Mouse (Mus musculus): ENCODE results near the gene Gata3. TPM values are rescaled to one million over a fixed set of nuclear protein-coding genes. Genes with fewer than 3 reads are reported as not detected.

Gene Gata3
- polyA plus RNA-seq, 1 experiment = 15.4 TPM

DNA sequence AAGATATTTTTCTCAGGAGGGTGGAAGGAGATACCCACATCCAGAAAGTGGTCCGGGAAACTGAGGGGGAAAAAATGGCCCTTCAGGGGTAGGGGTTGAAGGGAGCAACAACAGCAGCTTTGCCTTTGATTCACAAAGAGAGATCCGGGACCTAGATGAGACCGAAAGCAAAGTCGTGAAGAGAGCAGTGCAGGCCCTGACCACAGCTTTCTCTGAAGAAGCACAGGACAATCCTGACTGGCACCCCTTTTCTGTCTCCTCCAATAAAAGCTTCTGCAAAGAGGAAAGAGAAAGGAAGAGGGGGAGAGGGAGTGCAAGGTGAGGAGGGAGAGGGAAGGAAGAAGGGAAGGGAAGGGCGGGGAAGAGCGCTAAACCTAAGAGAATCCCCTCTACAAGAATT lies 18.0 kb downstream of the Gata3 start:
- Histone ChIP-seq H3K27me3 (replicated peaks; ENCODE audit: control insufficient read depth, insufficient read depth, low read length) (no peaks in the 10 kb centered on the region), H3K4me1 (ENCODE audit: control insufficient read depth, insufficient read depth, low read length) (no peaks in the 10 kb centered on the region), H3K4me3 (ENCODE audit: insufficient read depth, low read depth, low read length) (peak overlapping the region; percentile 3; the same call in 1 of the 2 replicates), H3K27ac (ENCODE audit: insufficient read depth, low read depth, low read length) (0 out of 2 replicates have a peak overlapping the region, but pooled peaks have one; percentile 40), H3K36me3 (ENCODE audit: control insufficient read depth, insufficient read depth, low read length) (no peaks in the 10 kb centered on the region)
- WGBS = 56% methylated on average over 6 of the region's 6 CpGs
- no peak for TF ChIP-seq CTCF (conservative IDR thresholded peaks at IDR 0.05; ENCODE audit: insufficient read depth, insufficient read length, low read depth, low read length)
- no peak for TF ChIP-seq POLR2A (IDR thresholded peaks at IDR 0.05; ENCODE audit: low read depth, low read length)
- DNase-seq = no peak

DNA sequence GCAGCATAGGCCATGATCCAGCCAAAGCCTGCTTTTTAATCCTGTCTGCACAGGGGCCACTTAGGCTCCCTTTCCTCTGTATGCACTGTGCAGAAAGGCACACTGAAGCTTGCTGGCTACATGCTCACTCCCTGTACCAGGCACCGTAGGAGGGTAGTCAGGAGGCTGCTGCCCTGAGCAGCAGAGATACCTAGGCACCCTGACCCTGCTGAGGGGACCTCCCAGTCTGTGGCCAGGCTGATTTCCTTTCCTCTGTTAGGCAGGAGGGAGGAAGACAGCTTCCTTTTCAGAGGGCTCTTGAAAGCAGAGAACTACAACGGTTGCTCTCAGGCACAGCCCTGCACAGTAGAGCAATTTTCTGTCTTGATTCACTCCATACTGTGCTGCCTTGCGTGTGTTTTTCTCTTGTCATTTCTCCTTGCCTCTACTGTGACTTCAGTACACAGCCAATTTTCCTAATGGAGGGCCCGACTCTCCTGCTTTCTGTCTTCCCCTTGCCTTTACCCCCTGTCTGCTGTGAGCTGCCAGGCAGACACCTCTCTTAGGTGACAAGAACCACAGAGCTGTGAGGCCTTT lies 18.6 kb downstream of the Gata3 start:
- no peak for TF ChIP-seq CTCF (conservative IDR thresholded peaks at IDR 0.05; ENCODE audit: insufficient read depth, insufficient read length, low read depth, low read length)
- TF ChIP-seq POLR2A (IDR thresholded peaks at IDR 0.05; ENCODE audit: low read depth, low read length) = no peak
- Histone ChIP-seq H3K27me3 (replicated peaks; ENCODE audit: control insufficient read depth, insufficient read depth, low read length) (no peaks in the 10 kb centered on the region), H3K4me3 (ENCODE audit: insufficient read depth, low read depth, low read length) (peak overlapping the region; percentile 15), H3K4me1 (ENCODE audit: control insufficient read depth, insufficient read depth, low read length) (no peaks in the 10 kb centered on the region), H3K36me3 (ENCODE audit: control insufficient read depth, insufficient read depth, low read length) (no peaks in the 10 kb centered on the region), H3K27ac (ENCODE audit: insufficient read depth, low read depth, low read length) (0 out of 2 replicates have a peak overlapping the region, but pooled peaks have one; percentile 24)
- DNase-seq = no peak
- 46% methylated on average over 4 of the region's 4 CpGs for WGBS

GRCm38 (mm10) chr2:9867092-9867825 lies 22.6 kb downstream of the Gata3 start:
- no peaks in the 10 kb centered on the region for H3K36me3 ChIP-seq (ENCODE audit: control insufficient read depth, insufficient read depth, low read length)
- no peak for DNase-seq

DNA sequence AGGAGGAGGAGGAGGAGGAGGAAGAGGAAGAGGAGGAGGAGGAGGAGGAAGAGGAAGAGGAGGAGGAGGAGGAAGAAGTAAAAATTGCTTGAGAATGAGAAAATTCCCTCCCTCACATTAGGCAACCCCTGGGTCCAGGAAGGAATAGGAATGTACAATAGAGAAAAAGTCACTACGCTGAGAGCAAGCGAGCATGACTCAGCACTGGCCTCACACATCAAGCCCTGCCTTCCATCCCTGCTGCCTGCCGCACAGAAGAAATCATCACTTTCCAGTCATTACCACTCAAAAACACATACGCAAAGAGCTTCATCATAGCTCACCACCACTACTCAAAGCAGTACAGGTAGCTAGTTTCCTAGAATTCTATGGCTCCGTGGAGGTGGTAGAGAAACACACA lies 29.1 kb downstream of the Gata3 start:
- no peak overlapping the region for H3K4me3 ChIP-seq (ENCODE audit: insufficient read depth, low read depth, low read length)
- H3K27me3 ChIP-seq (replicated peaks; ENCODE audit: control insufficient read depth, insufficient read depth, low read length) = no peaks in the 10 kb centered on the region
- no peaks in the 10 kb centered on the region for H3K4me1 ChIP-seq (ENCODE audit: control insufficient read depth, insufficient read depth, low read length)
- TF ChIP-seq POLR2A (IDR thresholded peaks at IDR 0.05; ENCODE audit: low read depth, low read length) = no peak
- no peak for TF ChIP-seq CTCF (conservative IDR thresholded peaks at IDR 0.05; ENCODE audit: insufficient read depth, insufficient read length, low read depth, low read length)
- no peak overlapping the region for H3K27ac ChIP-seq (ENCODE audit: insufficient read depth, low read depth, low read length)
- no peaks in the 10 kb centered on the region for H3K36me3 ChIP-seq (ENCODE audit: control insufficient read depth, insufficient read depth, low read length)
- 79% methylated on average over 5 of the region's 5 CpGs for WGBS
- DNase-seq = no peak

More at GRCm38 (mm10) chr2:9867092-9867825, 22.6 kb downstream of the Gata3 start:
- TF ChIP-seq POLR2A (IDR thresholded peaks at IDR 0.05; ENCODE audit: low read depth, low read length) (no peak), CTCF (conservative IDR thresholded peaks at IDR 0.05; ENCODE audit: insufficient read depth, insufficient read length, low read depth, low read length) (no peak)
- no peaks in the 10 kb centered on the region for H3K27me3 ChIP-seq (replicated peaks; ENCODE audit: control insufficient read depth, insufficient read depth, low read length)
- 50% methylated on average over 12 of the region's 12 CpGs for WGBS
- H3K4me1 ChIP-seq (ENCODE audit: control insufficient read depth, insufficient read depth, low read length) = no peaks in the 10 kb centered on the region
- no peak overlapping the region for H3K27ac ChIP-seq (ENCODE audit: insufficient read depth, low read depth, low read length)
- no peak overlapping the region for H3K4me3 ChIP-seq (ENCODE audit: insufficient read depth, low read depth, low read length)

GRCm38 (mm10) chr2:9855861-9856260 lies 34.0 kb downstream of the Gata3 start:
- 59% methylated on average over 4 of the region's 4 CpGs for WGBS
- Histone ChIP-seq H3K4me1 (ENCODE audit: control insufficient read depth, insufficient read depth, low read length) (no peaks in the 10 kb centered on the region), H3K4me3 (ENCODE audit: insufficient read depth, low read depth, low read length) (no peak overlapping the region), H3K27me3 (replicated peaks; ENCODE audit: control insufficient read depth, insufficient read depth, low read length) (no peaks in the 10 kb centered on the region), H3K36me3 (ENCODE audit: control insufficient read depth, insufficient read depth, low read length) (no peaks in the 10 kb centered on the region), H3K27ac (ENCODE audit: insufficient read depth, low read depth, low read length) (no peak overlapping the region)
- no peak for TF ChIP-seq POLR2A (IDR thresholded peaks at IDR 0.05; ENCODE audit: low read depth, low read length)
- no peak for TF ChIP-seq CTCF (conservative IDR thresholded peaks at IDR 0.05; ENCODE audit: insufficient read depth, insufficient read length, low read depth, low read length)
- DNase-seq = no peak

DNA sequence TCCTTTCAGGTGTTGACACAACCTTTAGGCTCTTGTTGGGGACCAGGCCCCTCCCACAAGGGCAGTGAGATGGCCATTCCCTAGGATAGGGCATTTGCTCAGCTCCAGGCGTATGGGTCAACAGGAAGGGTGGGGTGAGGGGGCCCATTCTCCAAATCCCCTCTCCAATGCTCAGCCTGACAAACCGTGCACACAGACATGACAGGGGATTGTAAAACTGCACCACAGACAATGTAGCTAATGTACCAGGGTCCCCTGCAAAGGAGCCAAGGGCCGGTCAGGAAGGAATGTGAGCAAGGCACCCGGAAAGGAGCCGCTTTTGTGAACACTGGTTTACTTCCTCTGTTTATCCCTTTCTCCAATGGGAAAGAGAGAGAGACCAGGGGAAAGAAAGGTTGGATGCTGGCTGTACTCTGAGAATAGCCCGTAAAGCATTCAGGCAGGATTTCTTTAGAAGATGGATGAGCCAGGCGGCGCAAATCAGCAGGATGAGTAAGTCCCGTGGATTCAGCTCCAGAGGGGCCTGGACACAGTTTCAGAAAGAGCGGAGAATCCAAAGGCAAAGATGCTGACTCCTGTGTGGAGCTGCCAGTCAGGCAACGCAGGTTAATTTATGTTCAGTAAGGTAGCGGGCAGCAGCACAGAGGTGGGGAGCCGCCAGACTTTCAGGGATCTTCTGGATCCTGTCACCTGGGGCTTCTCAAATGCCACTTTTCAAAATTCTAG lies 36.8 kb downstream of the Gata3 start:
- Histone ChIP-seq H3K27me3 (replicated peaks; ENCODE audit: control insufficient read depth, insufficient read depth, low read length) (no peaks in the 10 kb centered on the region), H3K36me3 (ENCODE audit: control insufficient read depth, insufficient read depth, low read length) (no peaks in the 10 kb centered on the region), H3K4me3 (ENCODE audit: insufficient read depth, low read depth, low read length) (no peak overlapping the region), H3K27ac (ENCODE audit: insufficient read depth, low read depth, low read length) (no peak overlapping the region), H3K4me1 (ENCODE audit: control insufficient read depth, insufficient read depth, low read length) (no peaks in the 10 kb centered on the region)
- no peak for TF ChIP-seq POLR2A (IDR thresholded peaks at IDR 0.05; ENCODE audit: low read depth, low read length)
- no peak for DNase-seq
- WGBS = 47% methylated on average over 13 of the region's 13 CpGs

- H3K27ac ChIP-seq (ENCODE audit: insufficient read depth, low read depth, low read length) = no peak overlapping the region
- no peak for TF ChIP-seq POLR2A (IDR thresholded peaks at IDR 0.05; ENCODE audit: low read depth, low read length)
- no peak for TF ChIP-seq CTCF (conservative IDR thresholded peaks at IDR 0.05; ENCODE audit: insufficient read depth, insufficient read length, low read depth, low read length)
- DNase-seq = no peak
- H3K4me3 ChIP-seq (ENCODE audit: insufficient read depth, low read depth, low read length) = no peak overlapping the region
- H3K27me3 ChIP-seq (replicated peaks; ENCODE audit: control insufficient read depth, insufficient read depth, low read length) = no peaks in the 10 kb centered on the region
- H3K36me3 ChIP-seq (ENCODE audit: control insufficient read depth, insufficient read depth, low read length) = no peaks in the 10 kb centered on the region
- 64% methylated on average over 7 of the region's 7 CpGs for WGBS
- no peaks in the 10 kb centered on the region for H3K4me1 ChIP-seq (ENCODE audit: control insufficient read depth, insufficient read depth, low read length)
Observed at GRCm38 (mm10) chr2:9835195-9835594, 54.6 kb downstream of the Gata3 start.

Measured in kidney, adult 2 months (tissue).